Mouse (Mus musculus) skeletal muscle tissue, adult 2 months (tissue): ENCODE measurements around the gene Ctdspl.

ENCODE experiments used
- DNase-seq: peaks from one replicate; pipeline ENCODE4 v3.0.0-alpha.2; 2012; ENCODE audit warnings: low read depth, low spot score

Ctdspl gene

GRCm38 (mm10) chr9:119092473-119093418 is 166.5 kb downstream of the Ctdspl start:
- DNase-seq, result no peak
